Mouse (Mus musculus) heart, embryonic 12.5 days (tissue): ENCODE results near the gene Eps8l3. TPM values are rescaled to one million over a fixed set of nuclear protein-coding genes. Genes with fewer than 3 reads are reported as not detected.

Experiments used
- ATAC-seq: fragments of 200-750 bp; cut with Nextera tagmentation; 2 replicates; pipeline ENCODE4 v1.8.0; 2017; ENCODE audit warnings: moderate TSS enrichment, moderate library complexity; ENCODE audit not compliant: insufficient number of reproducible peaks, low FRiP score
- H3K27ac ChIP-seq: fragments of 300-500 bp; sonication (generic); 2 replicates; pipeline ENCODE4 v1.5.1; 2016; ENCODE audit warnings: mild to moderate bottlenecking, moderate library complexity; ENCODE audit not compliant: poor library complexity, severe bottlenecking
- H3K27me3 ChIP-seq: fragments of 300-500 bp; sonication (generic); replicated peaks from 2 replicates; pipeline ENCODE4 v1.6.1; 2016; ENCODE audit warnings: mild to moderate bottlenecking, moderate library complexity
- H3K36me3 ChIP-seq: fragments of 300-500 bp; sonication (generic); 2 replicates; pipeline ENCODE4 v1.6.1; 2016; ENCODE audit warnings: mild to moderate bottlenecking, moderate library complexity
- H3K4me1 ChIP-seq: fragments of 300-500 bp; sonication (generic); replicated peaks from 2 replicates; pipeline ENCODE4 v1.6.1; 2016; ENCODE audit warnings: mild to moderate bottlenecking
- H3K4me2 ChIP-seq: fragments of 300-500 bp; sonication (generic); 2 replicates; pipeline ENCODE4 v1.6.1; 2016; ENCODE audit warnings: mild to moderate bottlenecking, moderate library complexity
- H3K4me3 ChIP-seq: fragments of 300-500 bp; sonication (generic); 2 replicates; pipeline ENCODE4 v1.5.1; 2016; ENCODE audit warnings: mild to moderate bottlenecking
- H3K9ac ChIP-seq: fragments of 300-500 bp; sonication (generic); 2 replicates; pipeline ENCODE4 v1.6.1; 2016; ENCODE audit warnings: mild to moderate bottlenecking, moderate library complexity
- H3K9me3 ChIP-seq: fragments of 300-500 bp; sonication (generic); replicated peaks from 2 replicates; pipeline ENCODE4 v1.6.1; 2016; ENCODE audit warnings: mild to moderate bottlenecking, moderate library complexity
- WGBS: fragments of 180-500 bp; shearing (Covaris S2); methylation state at CpG from one replicate; pipeline ENCODE4 v1.1.7; 2016; 5-methylcytosine and 5-hydroxymethylcytosine counted together
- polyA plus RNA-seq: library from polyadenylated mRNA; unstranded; fragments of >200 nt; fragmentation: Nextera tagmentation; extraction: Ambion mirVana; gene quantifications from 2 replicates; pipeline ENCODE4 v1.2.1, GENCODE M21; 2016

The Eps8l3 gene
- polyA plus RNA-seq, 1 experiment from 2014 or later = 0.23 TPM

GRCm38 (mm10) chr3:107841370-107841769 lies 35.7 kb upstream of the Eps8l3 start:
- no peak for ATAC-seq
- no peak overlapping the region for H3K4me3 ChIP-seq
- no peak overlapping the region for H3K27ac ChIP-seq
- WGBS = 76% methylated on average over 7 of the region's 7 CpGs
- no peaks in the 10 kb centered on the region for H3K9me3 ChIP-seq
- H3K4me1 ChIP-seq = peaks cover 13% of the 10 kb centered on the region
- no peaks in the 10 kb centered on the region for H3K27me3 ChIP-seq
- H3K9ac ChIP-seq = no peak overlapping the region
- no peak overlapping the region for H3K4me2 ChIP-seq
- H3K36me3 ChIP-seq = no peaks in the 10 kb centered on the region

- Histone ChIP-seq H3K27ac (no peak overlapping the region), H3K27me3 (no peaks in the 10 kb centered on the region), H3K4me1 (peaks cover 21% of the 10 kb centered on the region), H3K36me3 (no peaks in the 10 kb centered on the region), H3K9ac (no peak overlapping the region), H3K4me3 (no peak overlapping the region), H3K4me2 (no peak overlapping the region), H3K9me3 (no peaks in the 10 kb centered on the region)
- no peak for ATAC-seq
- WGBS = 75% methylated on average over 3 of the region's 3 CpGs
These were observed 33.6 kb upstream of the Eps8l3 start for GRCm38 (mm10) chr3:107843406-107843805.

DNA sequence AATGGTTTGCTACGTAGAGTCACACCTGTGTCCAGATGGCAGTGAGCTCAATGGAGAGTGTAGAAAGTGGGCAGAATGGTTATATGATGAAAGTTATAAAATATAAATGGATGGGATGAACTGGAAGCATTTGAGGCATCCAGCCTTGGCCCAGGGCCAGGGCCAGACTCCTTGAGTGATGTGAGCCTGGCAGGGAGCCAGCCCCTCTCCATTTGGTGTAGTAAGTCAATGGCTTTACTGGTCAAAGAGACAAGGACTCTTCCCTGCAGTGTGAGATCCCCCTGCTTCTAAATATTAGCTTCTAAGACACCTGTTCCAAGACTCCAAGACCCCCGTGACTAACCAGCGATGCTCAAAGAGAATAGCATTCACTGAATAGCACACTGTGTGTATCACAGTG lies 33.0 kb upstream of the Eps8l3 start:
- Histone ChIP-seq H3K9me3 (no peaks in the 10 kb centered on the region), H3K36me3 (no peaks in the 10 kb centered on the region), H3K4me2 (no peak overlapping the region), H3K4me1 (peaks cover 25% of the 10 kb centered on the region), H3K27ac (no peak overlapping the region), H3K4me3 (no peak overlapping the region), H3K9ac (no peak overlapping the region), H3K27me3 (no peaks in the 10 kb centered on the region)
- 81% methylated on average over 3 of the region's 3 CpGs for WGBS
- ATAC-seq = no peak

- H3K9me3 ChIP-seq = no peaks in the 10 kb centered on the region
- H3K36me3 ChIP-seq = no peaks in the 10 kb centered on the region
- H3K27ac ChIP-seq = no peak overlapping the region
- H3K4me2 ChIP-seq = no peak overlapping the region
- WGBS = 73% methylated on average over 2 of the region's 2 CpGs
- no peak overlapping the region for H3K9ac ChIP-seq
- ATAC-seq = no peak
- no peaks in the 10 kb centered on the region for H3K27me3 ChIP-seq
- H3K4me3 ChIP-seq = no peak overlapping the region
- H3K4me1 ChIP-seq = peaks cover 30% of the 10 kb centered on the region
These were observed 32.5 kb upstream of the Eps8l3 start for GRCm38 (mm10) chr3:107844499-107844898.

DNA sequence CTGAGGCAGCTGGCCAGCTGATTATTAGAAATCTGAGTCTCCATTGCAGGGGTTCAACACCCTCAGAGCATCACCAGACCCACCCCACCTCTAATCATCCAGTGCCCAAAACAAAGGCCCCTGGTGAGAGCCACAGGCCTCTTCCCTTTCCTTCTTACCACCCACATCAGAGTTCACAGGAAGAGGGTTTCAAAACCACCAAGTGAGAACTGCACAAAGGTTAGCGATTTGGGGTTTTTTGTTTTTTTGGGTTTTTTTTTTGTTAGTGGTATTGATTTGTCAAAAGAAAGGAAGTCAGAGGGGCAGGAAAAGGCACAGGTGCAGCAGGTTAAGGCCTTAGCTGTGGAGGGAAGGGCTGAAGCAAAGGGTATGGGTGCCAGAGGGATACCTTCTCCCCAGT lies 30.9 kb upstream of the Eps8l3 start:
- Histone ChIP-seq H3K4me1 (peaks cover 45% of the 10 kb centered on the region), H3K9me3 (no peaks in the 10 kb centered on the region), H3K4me3 (no peak overlapping the region), H3K4me2 (no peak overlapping the region), H3K36me3 (no peaks in the 10 kb centered on the region), H3K9ac (no peak overlapping the region), H3K27ac (no peak overlapping the region), H3K27me3 (no peaks in the 10 kb centered on the region)
- ATAC-seq = no peak
- WGBS = 92% methylated on average over 1 of the region's 1 CpGs

DNA sequence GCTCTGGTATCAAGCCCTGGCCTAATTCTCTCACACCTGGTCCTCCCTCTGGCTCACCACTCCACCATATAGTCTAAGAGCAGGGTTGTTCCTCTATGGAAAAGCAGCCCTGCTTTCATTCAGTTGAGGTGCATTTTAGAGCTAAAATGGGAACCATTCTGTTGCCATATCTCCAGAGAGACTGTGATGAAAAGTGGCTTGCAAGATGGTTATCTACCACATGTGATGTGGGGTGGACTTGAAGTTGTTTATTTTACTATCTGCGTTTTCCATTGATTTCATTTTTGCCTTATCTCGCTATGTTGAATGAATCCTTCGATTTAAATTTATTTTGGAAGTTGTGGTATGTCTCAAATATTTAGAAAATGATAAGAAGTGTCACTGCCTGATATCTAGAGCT lies 30.2 kb upstream of the Eps8l3 start:
- no peak for ATAC-seq
- no peak overlapping the region for H3K4me3 ChIP-seq
- no peaks in the 10 kb centered on the region for H3K9me3 ChIP-seq
- 37% methylated on average over 3 of the region's 3 CpGs for WGBS
- no peak overlapping the region for H3K9ac ChIP-seq
- H3K4me2 ChIP-seq = no peak overlapping the region
- peaks cover 45% of the 10 kb centered on the region for H3K4me1 ChIP-seq
- no peak overlapping the region for H3K27ac ChIP-seq
- H3K27me3 ChIP-seq = no peaks in the 10 kb centered on the region
- no peaks in the 10 kb centered on the region for H3K36me3 ChIP-seq

DNA sequence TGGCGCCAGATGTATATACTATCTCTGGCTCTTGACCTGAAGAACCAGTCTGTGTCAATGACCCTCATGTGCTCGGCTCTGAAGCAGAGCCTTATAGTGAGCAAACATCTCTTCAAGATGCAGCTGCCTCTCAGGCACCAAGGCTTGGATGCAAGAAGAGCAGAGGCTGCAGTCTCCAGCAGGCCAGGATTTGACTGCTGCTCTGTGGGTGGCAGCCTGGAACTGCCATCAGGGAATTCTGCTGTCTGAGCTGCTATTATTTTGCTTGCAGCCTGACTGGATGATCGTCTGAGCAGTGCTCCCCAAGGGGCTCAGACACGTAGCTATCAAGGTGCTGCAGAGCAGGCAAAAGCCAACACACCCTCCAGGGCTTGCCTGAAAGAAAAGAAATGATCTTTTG lies 28.9 kb upstream of the Eps8l3 start:
- 36% methylated on average over 4 of the region's 4 CpGs for WGBS
- Histone ChIP-seq H3K27ac (no peak overlapping the region), H3K4me2 (no peak overlapping the region), H3K4me1 (peaks cover 45% of the 10 kb centered on the region), H3K36me3 (no peaks in the 10 kb centered on the region), H3K4me3 (no peak overlapping the region), H3K9me3 (no peaks in the 10 kb centered on the region), H3K9ac (no peak overlapping the region), H3K27me3 (no peaks in the 10 kb centered on the region)
- ATAC-seq = no peak

GRCm38 (mm10) chr3:107849000-107849692 lies 27.9 kb upstream of the Eps8l3 start:
- H3K9ac ChIP-seq = no peak overlapping the region
- 58% methylated on average over 6 of the region's 6 CpGs for WGBS
- H3K4me2 ChIP-seq = no peak overlapping the region
- H3K4me3 ChIP-seq = no peak overlapping the region
- H3K36me3 ChIP-seq = no peaks in the 10 kb centered on the region
- no peaks in the 10 kb centered on the region for H3K27me3 ChIP-seq
- peaks cover 39% of the 10 kb centered on the region for H3K4me1 ChIP-seq
- no peaks in the 10 kb centered on the region for H3K9me3 ChIP-seq
- H3K27ac ChIP-seq = no peak overlapping the region
- no peak for ATAC-seq

- Histone ChIP-seq H3K9me3 (no peaks in the 10 kb centered on the region), H3K4me1 (peaks cover 34% of the 10 kb centered on the region), H3K4me3 (no peak overlapping the region), H3K36me3 (no peaks in the 10 kb centered on the region), H3K4me2 (no peak overlapping the region), H3K9ac (no peak overlapping the region), H3K27ac (no peak overlapping the region), H3K27me3 (no peaks in the 10 kb centered on the region)
- 63% methylated on average over 2 of the region's 2 CpGs for WGBS
- no peak for ATAC-seq
These were observed 27.4 kb upstream of the Eps8l3 start for GRCm38 (mm10) chr3:107849693-107850031.

GRCm38 (mm10) chr3:107850418-107851031 lies 26.5 kb upstream of the Eps8l3 start:
- H3K36me3 ChIP-seq = no peaks in the 10 kb centered on the region
- peak overlapping the region; percentile 7; the same call in 1 of the 2 replicates for H3K4me3 ChIP-seq
- peaks cover 32% of the 10 kb centered on the region for H3K4me1 ChIP-seq
- no peak overlapping the region for H3K27ac ChIP-seq
- whole genome bisulfite sequencing = 11% methylated on average over 12 of the region's 12 CpGs
- peak; percentile 75 for ATAC-seq
- H3K4me2 ChIP-seq = peak overlapping the region; percentile 55
- peak overlapping the region; percentile 7; the same call in 1 of the 2 replicates for H3K9ac ChIP-seq
- no peaks in the 10 kb centered on the region for H3K9me3 ChIP-seq
- H3K27me3 ChIP-seq = no peaks in the 10 kb centered on the region

DNA sequence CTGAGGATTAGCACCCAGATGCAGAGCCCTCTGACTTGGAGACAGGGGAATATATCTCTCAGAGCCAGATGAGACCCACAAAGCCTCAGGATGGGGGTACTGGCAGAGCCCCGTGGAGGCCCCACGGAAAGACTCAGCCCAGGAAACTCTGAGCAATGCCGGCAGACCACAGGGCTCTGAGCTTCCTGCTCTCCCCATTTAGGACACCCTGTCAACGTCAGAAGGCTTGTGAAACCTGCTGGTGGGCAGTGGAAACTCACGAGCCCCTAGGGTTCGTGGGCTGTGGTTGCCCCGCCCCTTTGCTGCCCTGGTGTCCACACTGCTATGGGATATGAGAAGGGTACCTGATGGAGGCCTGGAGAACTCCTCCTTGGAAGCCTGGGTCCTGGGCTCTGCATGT lies 24.2 kb upstream of the Eps8l3 start:
- Histone ChIP-seq H3K9ac (no peak overlapping the region), H3K4me2 (no peak overlapping the region), H3K9me3 (no peaks in the 10 kb centered on the region), H3K36me3 (no peaks in the 10 kb centered on the region), H3K27ac (no peak overlapping the region), H3K4me1 (peaks cover 33% of the 10 kb centered on the region), H3K4me3 (no peak overlapping the region), H3K27me3 (0 out of 2 replicates have a peak, but pooled peaks cover 5% of the 10 kb centered on the region)
- ATAC-seq = no peak
- WGBS = 49% methylated on average over 7 of the region's 7 CpGs
